Mouse (Mus musculus): ENCODE results near the gene Syna.

- TF ChIP-seq CTCF (IDR thresholded peaks at IDR 0.05; ENCODE audit: borderline replicate concordance, control insufficient read depth, extremely low read depth, insufficient read depth, low read length, poor library complexity) (no peak), POLR2A (IDR thresholded peaks at IDR 0.05; ENCODE audit: control insufficient read depth, extremely low read depth, insufficient read depth, low read length, poor library complexity) (no peak)
Observed at GRCm38 (mm10) chr5:134568030-134568429, 8.1 kb upstream of the Syna start.
